Mouse (Mus musculus) megakaryocyte-erythroid progenitor cell, adult 5-6 weeks (primary cell): Measurements from ENCODE around the gene Dhrs11. TPM values are rescaled to one million over a fixed set of nuclear protein-coding genes. Genes with fewer than 3 reads are reported as not detected.

ENCODE experiments used
- ATAC-seq: replicated peaks from 2 replicates; pipeline ENCODE4 v1.8.0; 2016; ENCODE audit warnings: mild to moderate bottlenecking, inconsistent platforms; ENCODE audit not compliant: severe bottlenecking, poor library complexity, low FRiP score, low TSS enrichment
- total RNA-seq, 2 experiments: library from RNA; stranded (forward) in 1 of 2; stranded (reverse) in 1 of 2; fragments of 200-1000, 215-1000 nt in 1 of 2; fragments of >200 nt in 1 of 2; fragmentation: Nextera tagmentation in 1 of 2; gene quantifications; 2 replicates each; pipeline ENCODE4 v1.2.3; 2014 to 2017

The Dhrs11 gene
- total RNA-seq, 2 experiments from 2014 or later, result 43.6 to 77.1 TPM

GRCm38 (mm10) chr11:84826185-84826584, 2.6 kb downstream of the Dhrs11 start:
- ATAC-seq, result no peak

GRCm38 (mm10) chr11:84825261-84825807, 3.5 kb downstream of the Dhrs11 start:
- ATAC-seq, result no peak

GRCm38 (mm10) chr11:84823484-84823897, 5.3 kb downstream of the Dhrs11 start:
- ATAC-seq, result peak; percentile 81

- ATAC-seq, result peak; percentile 9; the same call in 1 of the 2 replicates
These were observed 6.3 kb downstream of the Dhrs11 start for GRCm38 (mm10) chr11:84822487-84822886.

GRCm38 (mm10) chr11:84821131-84821770, 7.5 kb downstream of the Dhrs11 start:
- ATAC-seq, result no peak

- peak; percentile 61 for ATAC-seq
These were observed 9.7 kb downstream of the Dhrs11 start, which contains the start of gene Mrm1 for GRCm38 (mm10) chr11:84818961-84819692. Gene Mrm1, minus strand, starts transcription at chr11:84819515.

- peak; percentile 55 for ATAC-seq
These were observed 10.5 kb downstream of the Dhrs11 start for GRCm38 (mm10) chr11:84818085-84818960.

GRCm38 (mm10) chr11:84817362-84817761, 11.4 kb downstream of the Dhrs11 start:
- no peak for ATAC-seq

GRCm38 (mm10) chr11:84813724-84814510, 14.9 kb downstream of the Dhrs11 start:
- ATAC-seq, result 0 out of 2 replicates have a peak, but pooled peaks have one; percentile 30

GRCm38 (mm10) chr11:84804373-84804772, 24.4 kb downstream of the Dhrs11 start:
- no peak for ATAC-seq

GRCm38 (mm10) chr11:84797627-84798353, 31.0 kb downstream of the Dhrs11 start:
- peak; percentile 70 for ATAC-seq

- no peak for ATAC-seq
These were observed 31.8 kb downstream of the Dhrs11 start for GRCm38 (mm10) chr11:84797026-84797425.

GRCm38 (mm10) chr11:84794496-84795113, 34.2 kb downstream of the Dhrs11 start:
- ATAC-seq, result peak; percentile 70

- ATAC-seq, result no peak
These were observed 35.2 kb downstream of the Dhrs11 start for GRCm38 (mm10) chr11:84793545-84793944.

GRCm38 (mm10) chr11:84790383-84790782, 38.4 kb downstream of the Dhrs11 start:
- no peak for ATAC-seq

- no peak for ATAC-seq
These were observed 48.5 kb downstream of the Dhrs11 start for GRCm38 (mm10) chr11:84780143-84780870.

GRCm38 (mm10) chr11:84775560-84775959, 53.2 kb downstream of the Dhrs11 start:
- ATAC-seq, result no peak
